Mouse (Mus musculus): ENCODE measurements around the gene Habp2. TPM values are rescaled to one million over a fixed set of nuclear protein-coding genes. Genes with fewer than 3 reads are reported as not detected.

Gene Habp2
- polyA plus RNA-seq, 1 experiment from 2014 or later, result 0.35 TPM

GRCm38 (mm10) chr19:56277140-56277804, 9.7 kb upstream of the Habp2 start:
- Histone ChIP-seq H3K4me3 (no peak overlapping the region), H3K4me2 (no peak overlapping the region), H3K27ac (no peak overlapping the region), H3K9ac (no peak overlapping the region), H3K4me1 (no peaks in the 10 kb centered on the region), H3K27me3 (peaks cover 5% of the 10 kb centered on the region; the same call in 1 of the 2 replicates), H3K36me3 (no peaks in the 10 kb centered on the region), H3K9me3 (no peaks in the 10 kb centered on the region)
- WGBS, result 65% methylated on average over 3 of the region's 3 CpGs
- no peak for ATAC-seq (ENCODE audit: insufficient number of reproducible peaks, low FRiP score, low TSS enrichment, low read depth)

GRCm38 (mm10) chr19:56277951-56278350, 9.0 kb upstream of the Habp2 start:
- Histone ChIP-seq H3K9ac (no peak overlapping the region), H3K4me1 (no peaks in the 10 kb centered on the region), H3K4me3 (no peak overlapping the region), H3K27ac (no peak overlapping the region), H3K36me3 (no peaks in the 10 kb centered on the region), H3K27me3 (peaks cover 5% of the 10 kb centered on the region; the same call in 1 of the 2 replicates), H3K9me3 (no peaks in the 10 kb centered on the region), H3K4me2 (no peak overlapping the region)
- 79% methylated on average over 4 of the region's 4 CpGs for WGBS
- no peak for ATAC-seq (ENCODE audit: insufficient number of reproducible peaks, low FRiP score, low TSS enrichment, low read depth)

- no peaks in the 10 kb centered on the region for H3K9me3 ChIP-seq
- no peaks in the 10 kb centered on the region for H3K4me1 ChIP-seq
- WGBS, result 78% methylated on average over 11 of the region's 11 CpGs
- peaks cover 5% of the 10 kb centered on the region; the same call in 1 of the 2 replicates for H3K27me3 ChIP-seq
- no peak for ATAC-seq (ENCODE audit: insufficient number of reproducible peaks, low FRiP score, low TSS enrichment, low read depth)
- H3K36me3 ChIP-seq, result no peaks in the 10 kb centered on the region
- no peak overlapping the region for H3K27ac ChIP-seq
- H3K4me3 ChIP-seq, result no peak overlapping the region
- H3K4me2 ChIP-seq, result no peak overlapping the region
- no peak overlapping the region for H3K9ac ChIP-seq
These were observed 8.6 kb upstream of the Habp2 start for GRCm38 (mm10) chr19:56278366-56278765.

- Histone ChIP-seq H3K9ac (no peak overlapping the region), H3K4me1 (peaks cover 7% of the 10 kb centered on the region; the same call in 1 of the 2 replicates), H3K27ac (no peak overlapping the region), H3K27me3 (0 out of 2 replicates have a peak, but pooled peaks cover 2% of the 10 kb centered on the region), H3K9me3 (no peaks in the 10 kb centered on the region), H3K4me3 (no peak overlapping the region), H3K36me3 (no peaks in the 10 kb centered on the region), H3K4me2 (no peak overlapping the region)
- 42% methylated on average over 4 of the region's 4 CpGs for WGBS
- ATAC-seq (ENCODE audit: insufficient number of reproducible peaks, low FRiP score, low TSS enrichment, low read depth), result no peak
These were observed 1.7 kb upstream of the Habp2 start for GRCm38 (mm10) chr19:56285222-56285621.

GRCm38 (mm10) chr19:56287580-56288367, 837 bp downstream of the Habp2 start:
- ATAC-seq (ENCODE audit: insufficient number of reproducible peaks, low FRiP score, low TSS enrichment, low read depth), result no peak
- Histone ChIP-seq H3K27ac (no peak overlapping the region), H3K9me3 (no peaks in the 10 kb centered on the region), H3K27me3 (no peaks in the 10 kb centered on the region), H3K4me2 (no peak overlapping the region), H3K36me3 (no peaks in the 10 kb centered on the region), H3K4me1 (peaks cover 13% of the 10 kb centered on the region; the same call in 1 of the 2 replicates), H3K9ac (no peak overlapping the region), H3K4me3 (no peak overlapping the region)
- WGBS, result 75% methylated on average over 15 of the region's 15 CpGs

GRCm38 (mm10) chr19:56288436-56288835, 1.5 kb downstream of the Habp2 start:
- H3K4me3 ChIP-seq, result no peak overlapping the region
- no peak overlapping the region for H3K4me2 ChIP-seq
- no peaks in the 10 kb centered on the region for H3K9me3 ChIP-seq
- no peak overlapping the region for H3K9ac ChIP-seq
- 86% methylated on average over 4 of the region's 4 CpGs for WGBS
- no peak overlapping the region for H3K27ac ChIP-seq
- ATAC-seq (ENCODE audit: insufficient number of reproducible peaks, low FRiP score, low TSS enrichment, low read depth), result no peak
- H3K4me1 ChIP-seq, result peaks cover 13% of the 10 kb centered on the region; the same call in 1 of the 2 replicates
- no peaks in the 10 kb centered on the region for H3K27me3 ChIP-seq
- no peaks in the 10 kb centered on the region for H3K36me3 ChIP-seq

GRCm38 (mm10) chr19:56289642-56290041, 2.7 kb downstream of the Habp2 start:
- Histone ChIP-seq H3K4me3 (no peak overlapping the region), H3K9me3 (no peaks in the 10 kb centered on the region), H3K27ac (no peak overlapping the region), H3K4me2 (no peak overlapping the region), H3K9ac (no peak overlapping the region), H3K27me3 (no peaks in the 10 kb centered on the region), H3K4me1 (peaks cover 16% of the 10 kb centered on the region; the same call in 1 of the 2 replicates), H3K36me3 (no peaks in the 10 kb centered on the region)
- no peak for ATAC-seq (ENCODE audit: insufficient number of reproducible peaks, low FRiP score, low TSS enrichment, low read depth)
- WGBS, result 67% methylated on average over 8 of the region's 8 CpGs

GRCm38 (mm10) chr19:56291898-56292297, 5.0 kb downstream of the Habp2 start:
- H3K9me3 ChIP-seq, result no peaks in the 10 kb centered on the region
- no peak overlapping the region for H3K4me2 ChIP-seq
- 27% methylated on average over 6 of the region's 6 CpGs for WGBS
- peaks cover 14% of the 10 kb centered on the region for H3K4me1 ChIP-seq
- no peak overlapping the region for H3K9ac ChIP-seq
- H3K36me3 ChIP-seq, result no peaks in the 10 kb centered on the region
- no peak for ATAC-seq (ENCODE audit: insufficient number of reproducible peaks, low FRiP score, low TSS enrichment, low read depth)
- H3K27me3 ChIP-seq, result no peaks in the 10 kb centered on the region
- no peak overlapping the region for H3K4me3 ChIP-seq
- H3K27ac ChIP-seq, result no peak overlapping the region

GRCm38 (mm10) chr19:56292335-56292734, 5.4 kb downstream of the Habp2 start:
- 66% methylated on average over 9 of the region's 9 CpGs for WGBS
- Histone ChIP-seq H3K9me3 (no peaks in the 10 kb centered on the region), H3K4me3 (no peak overlapping the region), H3K36me3 (no peaks in the 10 kb centered on the region), H3K27me3 (no peaks in the 10 kb centered on the region), H3K9ac (no peak overlapping the region), H3K27ac (no peak overlapping the region), H3K4me2 (no peak overlapping the region), H3K4me1 (peaks cover 14% of the 10 kb centered on the region)
- no peak for ATAC-seq (ENCODE audit: insufficient number of reproducible peaks, low FRiP score, low TSS enrichment, low read depth)

GRCm38 (mm10) chr19:56294654-56295399, 7.9 kb downstream of the Habp2 start:
- no peak overlapping the region for H3K9ac ChIP-seq
- ATAC-seq (ENCODE audit: insufficient number of reproducible peaks, low FRiP score, low TSS enrichment, low read depth), result peak; percentile 40
- 58% methylated on average over 7 of the region's 7 CpGs for WGBS

GRCm38 (mm10) chr19:56296668-56297067, 9.7 kb downstream of the Habp2 start:
- Histone ChIP-seq H3K27ac (no peak overlapping the region), H3K9ac (no peak overlapping the region), H3K9me3 (no peaks in the 10 kb centered on the region), H3K4me1 (peaks cover 22% of the 10 kb centered on the region), H3K4me2 (no peak overlapping the region), H3K4me3 (no peak overlapping the region), H3K36me3 (no peaks in the 10 kb centered on the region), H3K27me3 (no peaks in the 10 kb centered on the region)
- ATAC-seq (ENCODE audit: insufficient number of reproducible peaks, low FRiP score, low TSS enrichment, low read depth), result no peak
- 79% methylated on average over 9 of the region's 9 CpGs for WGBS

More at GRCm38 (mm10) chr19:56294654-56295399, 7.9 kb downstream of the Habp2 start:
- Histone ChIP-seq H3K27ac (no peak overlapping the region), H3K9me3 (no peaks in the 10 kb centered on the region), H3K4me2 (0 out of 2 replicates have a peak overlapping the region, but pooled peaks have one; percentile 5), H3K4me3 (no peak overlapping the region), H3K4me1 (peaks cover 14% of the 10 kb centered on the region), H3K27me3 (no peaks in the 10 kb centered on the region), H3K36me3 (no peaks in the 10 kb centered on the region)
